Mouse (Mus musculus) right cerebral cortex, postnatal 36 days (tissue): ENCODE measurements around the gene Cetn3.

Source experiments
- DNase-seq, 2 experiments: peaks; one replicate each; pipeline ENCODE4 v3.0.0; 2022; ENCODE audit warnings: low spot score in 2 of 2, mixed read lengths in 1 of 2

Gene Cetn3

GRCm38 (mm10) chr13:81822750-81823149 lies 39.9 kb downstream of the Cetn3 start:
- no peak for DNase-seq

GRCm38 (mm10) chr13:81824576-81825330 lies 41.9 kb downstream of the Cetn3 start:
- DNase-seq: peak; percentile 76 to 84

GRCm38 (mm10) chr13:81828486-81828885 lies 45.6 kb downstream of the Cetn3 start:
- DNase-seq: peak; percentile 31 to 54

- DNase-seq: no peak
Measured at GRCm38 (mm10) chr13:81831838-81832237, 49.0 kb downstream of the Cetn3 start.

- DNase-seq: no peak
Measured at GRCm38 (mm10) chr13:81836386-81837177, 53.7 kb downstream of the Cetn3 start.

- no peak for DNase-seq
Measured at GRCm38 (mm10) chr13:81838016-81838415, 55.1 kb downstream of the Cetn3 start.

GRCm38 (mm10) chr13:81838948-81839347 lies 56.1 kb downstream of the Cetn3 start:
- DNase-seq: no peak

- DNase-seq: no peak
Measured at GRCm38 (mm10) chr13:81840246-81840645, 57.4 kb downstream of the Cetn3 start.

GRCm38 (mm10) chr13:81840646-81841045 lies 57.8 kb downstream of the Cetn3 start:
- DNase-seq: no peak

GRCm38 (mm10) chr13:81842278-81842677 lies 59.4 kb downstream of the Cetn3 start:
- no peak for DNase-seq
